Mouse (Mus musculus): Measurements from ENCODE around the gene Chrna7.

GRCm38 (mm10) chr7:63212084-63212723 is at the start of gene Chrna7:
- TF ChIP-seq GATA1 (IDR thresholded peaks at IDR 0.05; ENCODE audit: borderline replicate concordance, low read length) (no peak), FLI1 (IDR thresholded peaks at IDR 0.05; ENCODE audit: low read length) (no peak)

Measured in megakaryocyte, embryonic 14.5 days (primary cell).